ENCODE assay signal across 8 mouse cellular contexts in genomic region chr5:139932595-139933271, GRCm38 (mm10). TPM values are rescaled to one million over a fixed set of nuclear protein-coding genes. Genes with fewer than 3 reads are reported as not detected.
DNase-seq lines count a peak whose midpoint lies in the region; ATAC-seq and TF ChIP-seq lines count a peak whose summit lies in the region.

No protein-coding gene starts in this region.

- no peaks in the 10 kb centered on the region for H3K79me2 ChIP-seq in MEL (ENCODE audit: control insufficient read depth, insufficient read depth, low read length, poor library complexity)

- no peak overlapping the region for H3K4me3 ChIP-seq in MEL (ENCODE audit: control insufficient read depth in 1 of 2, insufficient read depth in 1 of 2, low read depth in 2 of 2, low read length in 2 of 2)
- no peak overlapping the region for H3K4me3 ChIP-seq in embryonic facial prominence, embryonic 11.5 days (ENCODE audit: low read depth, low read length)
- H3K4me3 ChIP-seq in hindbrain, embryonic 11.5 days (ENCODE audit: low read depth, low read length): no peak overlapping the region

- no peak overlapping the region; the same call in 1 of the 2 replicates for H3K4me2 ChIP-seq in embryonic facial prominence, embryonic 11.5 days (ENCODE audit: low read depth, low read length)
- no peak overlapping the region for H3K4me2 ChIP-seq in hindbrain, embryonic 11.5 days (replicated peaks; ENCODE audit: low read depth, low read length)

- no peak for TF ChIP-seq RAD21 in MEL (IDR thresholded peaks at IDR 0.05; ENCODE audit: low read depth, low read length)

- 38% methylated on average over 13 of the region's 13 CpGs for WGBS in embryonic facial prominence, embryonic 11.5 days
- 38% methylated on average over 13 of the region's 13 CpGs for WGBS in hindbrain, embryonic 11.5 days

- H3K27me3 ChIP-seq in MEL (ENCODE audit: control insufficient read depth in 1 of 2, insufficient read depth in 2 of 2, low read length in 2 of 2): peaks cover 0 to 1% of the 10 kb centered on the region in 2 experiments; a peak in 1 of 4 replicates
- no peaks in the 10 kb centered on the region for H3K27me3 ChIP-seq in embryonic facial prominence, embryonic 11.5 days (ENCODE audit: control insufficient read depth, insufficient read depth, low read length)
- H3K27me3 ChIP-seq in hindbrain, embryonic 11.5 days (ENCODE audit: control insufficient read depth, insufficient read depth, low read length): no peaks in the 10 kb centered on the region
- no peaks in the 10 kb centered on the region for H3K27me3 ChIP-seq in splenic B cell, adult 2 months (ENCODE audit: control insufficient read depth, insufficient read depth, low read length, poor library complexity, severe bottlenecking)

- no peak for TF ChIP-seq POLR2A in MEL (IDR thresholded peaks at IDR 0.05; ENCODE audit: control insufficient read depth in 1 of 2, insufficient read depth in 1 of 2, low read depth in 1 of 2, low read length in 2 of 2, poor library complexity in 1 of 2)

- no peaks in the 10 kb centered on the region for H3K36me3 ChIP-seq in MEL (ENCODE audit: control insufficient read depth in 1 of 2, insufficient read depth in 2 of 2, low read length in 2 of 2)
- H3K36me3 ChIP-seq in embryonic facial prominence, embryonic 11.5 days (replicated peaks; ENCODE audit: control insufficient read depth, insufficient read depth, low read depth, low read length): no peaks in the 10 kb centered on the region
- H3K36me3 ChIP-seq in hindbrain, embryonic 11.5 days (ENCODE audit: control insufficient read depth, insufficient read depth, low read length): no peaks in the 10 kb centered on the region
- H3K36me3 ChIP-seq in splenic B cell, adult 2 months (ENCODE audit: control insufficient read depth, insufficient read depth, low read length, poor library complexity, severe bottlenecking): no peaks in the 10 kb centered on the region

- no peaks in the 10 kb centered on the region for H3K9me3 ChIP-seq in MEL (replicated peaks; ENCODE audit: insufficient read depth, low read length)
- H3K9me3 ChIP-seq in embryonic facial prominence, embryonic 11.5 days (replicated peaks; ENCODE audit: control insufficient read depth, low read length): no peaks in the 10 kb centered on the region
- no peaks in the 10 kb centered on the region for H3K9me3 ChIP-seq in hindbrain, embryonic 11.5 days (ENCODE audit: control insufficient read depth, low read length)

- H3K4me1 ChIP-seq in MEL (ENCODE audit: control insufficient read depth in 1 of 2, insufficient read depth in 2 of 2, low read length in 2 of 2): peaks cover 0 to 21% of the 10 kb centered on the region in 2 experiments; a peak in 2 of 4 replicates
- H3K4me1 ChIP-seq in embryonic facial prominence, embryonic 11.5 days (ENCODE audit: control insufficient read depth, insufficient read depth, low read length): peaks cover 11% of the 10 kb centered on the region
- H3K4me1 ChIP-seq in hindbrain, embryonic 11.5 days (replicated peaks; ENCODE audit: control insufficient read depth, insufficient read depth, low read length): peaks cover 10% of the 10 kb centered on the region

- TF ChIP-seq EP300 in MEL (IDR thresholded peaks at IDR 0.05; ENCODE audit: low read depth in 1 of 2, low read length in 2 of 2): no peak

- ATAC-seq in embryonic facial prominence, embryonic 11.5 days (replicated peaks; ENCODE audit: insufficient number of reproducible peaks, low FRiP score, low TSS enrichment, low read depth): peak; percentile 46
- peak; percentile 71 for ATAC-seq in hindbrain, embryonic 11.5 days (ENCODE audit: low FRiP score)
- ATAC-seq in megakaryocyte progenitor cell, adult 5-6 weeks (replicated peaks; ENCODE audit: poor library complexity): 0 out of 2 replicates have a peak, but pooled peaks have one; percentile 26
- no peak for ATAC-seq in megakaryocyte, adult 5-6 weeks (ENCODE audit: poor library complexity, severe bottlenecking)

- no peak overlapping the region for H3K9ac ChIP-seq in MEL (ENCODE audit: control insufficient read depth, low read depth, low read length, poor library complexity, severe bottlenecking)
- H3K9ac ChIP-seq in embryonic facial prominence, embryonic 11.5 days (replicated peaks; ENCODE audit: low read length): no peak overlapping the region
- H3K9ac ChIP-seq in hindbrain, embryonic 11.5 days (ENCODE audit: low read depth, low read length): no peak overlapping the region

- no peak overlapping the region for H3K27ac ChIP-seq in MEL (ENCODE audit: control insufficient read depth, low read depth, low read length)
- H3K27ac ChIP-seq in embryonic facial prominence, embryonic 11.5 days (replicated peaks; ENCODE audit: low read depth, low read length): no peak overlapping the region
- H3K27ac ChIP-seq in hindbrain, embryonic 11.5 days (ENCODE audit: low read depth, low read length): no peak overlapping the region

- TF ChIP-seq CTCF in MEL (IDR thresholded peaks at IDR 0.05 in 2 of 3, conservative IDR thresholded peaks at IDR 0.05 in 1 of 3; ENCODE audit: control insufficient read depth in 1 of 3, insufficient read depth in 1 of 3, low read depth in 2 of 3, low read length in 3 of 3, poor library complexity in 1 of 3, severe bottlenecking in 1 of 3): no peak

- DNase-seq in 416B (ENCODE audit: low read depth) (peak; percentile 49), MEL (ENCODE audit: low read depth, low spot score) (peak; percentile 44)
- DNase-seq in embryonic facial prominence, embryonic 11.5 days (ENCODE audit: low spot score): peak; percentile 89
- peak; percentile 92 for DNase-seq in hindbrain, embryonic 11.5 days (ENCODE audit: low spot score)
- peak; percentile 48 to 50 for DNase-seq in layer of hippocampus, postnatal 36 days
- peak; percentile 35 for DNase-seq in splenic B cell, adult 2 months (ENCODE audit: low read depth, low spot score)

TF ChIP-seq in MEL, 35 proteins besides CTCF, POLR2A, EP300 and RAD21:
- no peak for TF ChIP-seq MYB (IDR thresholded peaks at IDR 0.05; ENCODE audit: low read depth, low read length)
- TF ChIP-seq ZNF384 (IDR thresholded peaks at IDR 0.05; ENCODE audit: low read depth, low read length): no peak
- no peak for TF ChIP-seq GABPA (IDR thresholded peaks at IDR 0.05; ENCODE audit: low read depth, low read length)
- TF ChIP-seq CHD2 (IDR thresholded peaks at IDR 0.05; ENCODE audit: low read length): no peak
- no peak for TF ChIP-seq MAX (IDR thresholded peaks at IDR 0.05; ENCODE audit: low read length)
- TF ChIP-seq CHD1 (IDR thresholded peaks at IDR 0.05; ENCODE audit: low read depth, low read length): no peak
- TF ChIP-seq ELF1 (IDR thresholded peaks at IDR 0.05; ENCODE audit: low read depth, low read length): no peak
- TF ChIP-seq MYC (IDR thresholded peaks at IDR 0.05; ENCODE audit: low read depth, low read length): no peak
- no peak for TF ChIP-seq JUND (IDR thresholded peaks at IDR 0.05; ENCODE audit: low read depth, low read length)
- no peak for TF ChIP-seq MEF2A (IDR thresholded peaks at IDR 0.05; ENCODE audit: extremely low read depth, insufficient replicate concordance, low read depth, low read length, poor library complexity, severe bottlenecking)
- TF ChIP-seq MAFK (IDR thresholded peaks at IDR 0.05; ENCODE audit: borderline replicate concordance, low read depth, low read length): no peak
- no peak for TF ChIP-seq SMC3 (IDR thresholded peaks at IDR 0.05; ENCODE audit: low read depth, low read length)
- no peak for TF ChIP-seq MAZ (IDR thresholded peaks at IDR 0.05; ENCODE audit: low read depth, low read length)
- TF ChIP-seq RCOR1 (IDR thresholded peaks at IDR 0.05; ENCODE audit: low read depth, low read length): no peak
TF ChIP-seq in MEL: peak in this region for 0.

RNA-seq across cellular contexts. Expression of gene Elfn1, which starts 25.0 kb away (rescaled TPM):
- 0.07 TPM in 1 of 2 replicates, not detected in the other for total RNA-seq in MEL (2012; rRNA removed)
- under 1 TPM in 1 of 2 experiments, not detected in 1; 0.08 TPM for polyA plus RNA-seq in MEL (2012; ENCODE audit: insufficient read depth in 1 of 2, insufficient read length in 2 of 2, low read depth in 1 of 2, low replicate concordance in 2 of 2, missing spikeins in 1 of 2)
- polyA plus RNA-seq in embryonic facial prominence, embryonic 11.5 days (2014; fragmentation: Nextera tagmentation; extraction: Ambion mirVana): 0.27 and 0.28 TPM in 2 replicates
- 1.3 and 1.5 TPM in 2 replicates for polyA plus RNA-seq in hindbrain, embryonic 11.5 days (2014; fragmentation: Nextera tagmentation; extraction: Ambion mirVana)
- total RNA-seq in layer of hippocampus, postnatal 36 days (2021): 10 to 100 TPM; 28.3 to 29.6 TPM
- 0.02 TPM in 1 of 2 replicates, not detected in the other for total RNA-seq in megakaryocyte progenitor cell, adult 5-6 weeks (2015)
- not detected in 2 replicates for total RNA-seq in megakaryocyte progenitor cell, adult 5-6 weeks (2017)
- not detected in 2 replicates for total RNA-seq in megakaryocyte, adult 5-6 weeks (2015)
- not detected in 2 replicates for total RNA-seq in megakaryocyte, adult 5-6 weeks (2017)

Comparison
In these comparisons a context has a peak if more than half of its experiments do, and no peak if none do; other contexts are left out.
1. DNase-seq: peak in every context shown above with its lines; median percentile 92 in hindbrain, embryonic 11.5 days; 89 in embryonic facial prominence, embryonic 11.5 days; 49 in 416B; 49 in layer of hippocampus, postnatal 36 days; 44 in MEL; 35 in splenic B cell, adult 2 months.
2. RNA of gene Elfn1, which starts 25.0 kb away (total RNA-seq): 28.3 to 29.6 TPM in layer of hippocampus, postnatal 36 days; 0.07 TPM in MEL, 0.02 TPM in megakaryocyte progenitor cell, adult 5-6 weeks and not detected in megakaryocyte, adult 5-6 weeks; every median in the first group is over 10 times any median in the second.